Mouse (Mus musculus) C2C12 (cell line): ENCODE results near the gene Mboat2. TPM values are rescaled to one million over a fixed set of nuclear protein-coding genes. Genes with fewer than 3 reads are reported as not detected.

Source experiments
- H3K27me3 ChIP-seq: one replicate; pipeline ENCODE4 v1.6.1; 2011; ENCODE audit not compliant: control insufficient read depth, insufficient read depth, insufficient read length
- H3K36me3 ChIP-seq: one replicate; pipeline ENCODE4 v1.6.1; 2011; ENCODE audit not compliant: control insufficient read depth, insufficient read depth
- H3K4me3 ChIP-seq: one replicate; pipeline ENCODE4 v1.5.1; 2011; ENCODE audit warnings: mild to moderate bottlenecking, control low read depth; ENCODE audit not compliant: poor library complexity, insufficient read depth, severe bottlenecking
- H3K79me2 ChIP-seq: one replicate; pipeline ENCODE4 v1.6.1; 2011; ENCODE audit not compliant: control insufficient read depth, insufficient read depth
- H3K79me3 ChIP-seq: one replicate; pipeline ENCODE4 v1.6.1; 2011; ENCODE audit warnings: low read depth, control low read depth
- H3ac ChIP-seq: one replicate; pipeline ENCODE3; 2011; ENCODE audit warnings: low read depth; ENCODE audit not compliant: control insufficient read depth, insufficient read length
- CEBPB ChIP-seq: IDR thresholded peaks from one replicate; pipeline ENCODE4 v1.6.1; 2011; ENCODE audit warnings: low read depth, mild to moderate bottlenecking, control low read depth, moderate library complexity
- CTCF ChIP-seq: IDR thresholded peaks from one replicate; pipeline ENCODE4 v1.5.1; 2011; ENCODE audit not compliant: control insufficient read depth, insufficient read depth, insufficient read length
- FOSL1 ChIP-seq: IDR thresholded peaks from one replicate; pipeline ENCODE4 v1.8.0; 2011; ENCODE audit warnings: mild to moderate bottlenecking, low read length; ENCODE audit not compliant: poor library complexity, insufficient read depth, severe bottlenecking
- MAX ChIP-seq: IDR thresholded peaks from one replicate; pipeline ENCODE4 v1.6.1; 2011; ENCODE audit warnings: mild to moderate bottlenecking, control low read depth
- MYOD1 ChIP-seq: IDR thresholded peaks from one replicate; pipeline ENCODE4 v1.6.1; 2011; ENCODE audit warnings: low read depth; ENCODE audit not compliant: control insufficient read depth, insufficient read length
- MYOG ChIP-seq: IDR thresholded peaks from one replicate; pipeline ENCODE4 v1.6.1; 2011; ENCODE audit not compliant: control insufficient read depth, insufficient read length; ENCODE audit errors: extremely low read depth
- USF1 ChIP-seq: IDR thresholded peaks from one replicate; pipeline ENCODE4 v1.6.1; 2011; ENCODE audit warnings: low read depth, mild to moderate bottlenecking, control low read depth, moderate library complexity
- polyA plus RNA-seq: library from polyadenylated mRNA; unstranded; fragments of >200 nt; fragmentation: generic; extraction: Trizol; gene quantifications from one replicate; pipeline ENCODE4 v1.2.1, GENCODE M21; 2012; ENCODE audit warnings: missing spikeins

The Mboat2 gene
- polyA plus RNA-seq, 1 experiment, result 3.7 TPM

- Histone ChIP-seq H3ac (no peak overlapping the region), H3K79me3 (no peaks in the 10 kb centered on the region), H3K79me2 (no peaks in the 10 kb centered on the region), H3K4me3 (no peak overlapping the region), H3K27me3 (no peaks in the 10 kb centered on the region), H3K36me3 (no peaks in the 10 kb centered on the region)
- TF ChIP-seq MYOG, result no peak
Measured at GRCm38 (mm10) chr12:24933206-24933775, 102.6 kb downstream of the Mboat2 start.

- Histone ChIP-seq H3K4me3 (no peak overlapping the region), H3K79me3 (no peaks in the 10 kb centered on the region), H3K79me2 (no peaks in the 10 kb centered on the region), H3ac (no peak overlapping the region), H3K36me3 (no peaks in the 10 kb centered on the region), H3K27me3 (no peaks in the 10 kb centered on the region)
- TF ChIP-seq MYOG (no peak), FOSL1 (no peak), USF1 (no peak), MYOD1 (no peak), MAX (no peak), CEBPB (no peak)
Measured at GRCm38 (mm10) chr12:24933996-24934395, 103.3 kb downstream of the Mboat2 start.

- Histone ChIP-seq H3K27me3 (no peaks in the 10 kb centered on the region), H3ac (no peak overlapping the region), H3K36me3 (no peaks in the 10 kb centered on the region), H3K4me3 (no peak overlapping the region), H3K79me3 (no peaks in the 10 kb centered on the region), H3K79me2 (no peaks in the 10 kb centered on the region)
- TF ChIP-seq USF1 (no peak), CTCF (no peak), CEBPB (no peak), MYOD1 (no peak), MAX (no peak), MYOG (no peak), FOSL1 (no peak)
Measured at GRCm38 (mm10) chr12:24936281-24936680, 105.6 kb downstream of the Mboat2 start.

- Histone ChIP-seq H3K79me3 (no peaks in the 10 kb centered on the region), H3ac (no peak overlapping the region), H3K36me3 (no peaks in the 10 kb centered on the region), H3K79me2 (no peaks in the 10 kb centered on the region), H3K27me3 (no peaks in the 10 kb centered on the region), H3K4me3 (no peak overlapping the region)
- TF ChIP-seq USF1, result no peak
- no peak for TF ChIP-seq CTCF
- TF ChIP-seq MYOG, result no peak
- no peak for TF ChIP-seq MYOD1
- TF ChIP-seq CEBPB, result no peak
- no peak for TF ChIP-seq MAX
- TF ChIP-seq FOSL1, result no peak
Measured at GRCm38 (mm10) chr12:24939372-24939771, 108.7 kb downstream of the Mboat2 start.

GRCm38 (mm10) chr12:24942619-24943287 lies 112.1 kb downstream of the Mboat2 start:
- H3ac ChIP-seq, result no peak overlapping the region
- TF ChIP-seq CEBPB, result no peak
- TF ChIP-seq USF1, result no peak
- TF ChIP-seq FOSL1, result no peak
- TF ChIP-seq MYOD1, result no peak
- TF ChIP-seq MYOG, result no peak
- no peak for TF ChIP-seq CTCF
- TF ChIP-seq MAX, result no peak
- H3K79me2 ChIP-seq, result no peaks in the 10 kb centered on the region
- H3K36me3 ChIP-seq, result no peaks in the 10 kb centered on the region
- no peaks in the 10 kb centered on the region for H3K27me3 ChIP-seq
- no peaks in the 10 kb centered on the region for H3K79me3 ChIP-seq
- no peak overlapping the region for H3K4me3 ChIP-seq

- no peaks in the 10 kb centered on the region for H3K79me3 ChIP-seq
- no peak overlapping the region for H3ac ChIP-seq
- H3K36me3 ChIP-seq, result no peaks in the 10 kb centered on the region
- no peaks in the 10 kb centered on the region for H3K27me3 ChIP-seq
- no peak overlapping the region for H3K4me3 ChIP-seq
- TF ChIP-seq CTCF (no peak), CEBPB (no peak), FOSL1 (no peak), MYOG (no peak), MAX (no peak), MYOD1 (no peak), USF1 (no peak)
- no peaks in the 10 kb centered on the region for H3K79me2 ChIP-seq
Measured at GRCm38 (mm10) chr12:24943427-24943826, 112.7 kb downstream of the Mboat2 start.
